Mouse (Mus musculus) heart, postnatal 0 days (tissue): ENCODE data around the gene Tmem179. TPM values are rescaled to one million over a fixed set of nuclear protein-coding genes. Genes with fewer than 3 reads are reported as not detected.

Experiments used
- ATAC-seq: fragments of 200-750 bp; cut with Nextera tagmentation; 2 replicates; pipeline ENCODE4 v1.8.0; 2017; ENCODE audit warnings: low read depth, moderate number of reproducible peaks, moderate library complexity; ENCODE audit not compliant: insufficient read depth
- DNase-seq: peaks from one replicate; pipeline ENCODE4 v3.0.0-alpha.2; 2016; ENCODE audit warnings: low spot score
- H3K27ac ChIP-seq: fragments of 300-500 bp; sonication (generic); 2 replicates; pipeline ENCODE4 v1.5.1; 2014; ENCODE audit warnings: low read depth, mild to moderate bottlenecking
- H3K27me3 ChIP-seq: fragments of 300-500 bp; sonication (generic); 2 replicates; pipeline ENCODE4 v1.6.1; 2014; ENCODE audit warnings: low read length, mixed read lengths; ENCODE audit not compliant: control insufficient read depth, insufficient read depth
- H3K36me3 ChIP-seq: fragments of 300-500 bp; sonication (generic); replicated peaks from 2 replicates; pipeline ENCODE4 v1.6.1; 2014; ENCODE audit warnings: low read length, mixed read lengths; ENCODE audit not compliant: control insufficient read depth, insufficient read depth
- H3K4me1 ChIP-seq: fragments of 300-500 bp; sonication (generic); 2 replicates; pipeline ENCODE4 v1.6.1; 2014; ENCODE audit warnings: antibody characterized with exemption; ENCODE audit not compliant: control insufficient read depth, insufficient read depth
- H3K4me2 ChIP-seq: fragments of 300-500 bp; sonication (generic); 2 replicates; pipeline ENCODE4 v1.6.1; 2014; ENCODE audit warnings: low read depth, mild to moderate bottlenecking, low read length, moderate library complexity
- H3K4me3 ChIP-seq: fragments of 300-500 bp; sonication (generic); 2 replicates; pipeline ENCODE4 v1.5.1; 2014; ENCODE audit warnings: low read depth, low read length
- H3K9ac ChIP-seq: fragments of 300-500 bp; sonication (generic); replicated peaks from 2 replicates; pipeline ENCODE4 v1.6.1; 2014; ENCODE audit warnings: low read depth, low read length, mixed read lengths
- H3K9me3 ChIP-seq: fragments of 300-500 bp; sonication (generic); replicated peaks from 2 replicates; pipeline ENCODE4 v1.6.1; 2016; ENCODE audit warnings: low read length; ENCODE audit not compliant: control insufficient read depth
- CTCF ChIP-seq: IDR thresholded peaks from 2 replicates; pipeline ENCODE4 v1.5.1; 2016; ENCODE audit warnings: antibody characterized with exemption, control low read depth, low read depth
- EP300 ChIP-seq: IDR thresholded peaks from 2 replicates; pipeline ENCODE4 v1.6.1; 2016; ENCODE audit warnings: antibody characterized with exemption, low read depth
- WGBS: fragments of 180-500 bp; shearing (Covaris S2); extraction: QIAGEN DNeasy Blood & Tissue Kit; methylation state at CpG from one replicate; pipeline ENCODE4 v1.1.7; 2014; 5-methylcytosine and 5-hydroxymethylcytosine counted together
- polyA plus RNA-seq: library from polyadenylated mRNA; unstranded; fragments of >200 nt; fragmentation: Nextera tagmentation; extraction: Ambion mirVana; gene quantifications from 2 replicates; pipeline ENCODE4 v1.2.1, GENCODE M21; 2015
- total RNA-seq: library from RNA; depleted of rRNA; stranded (reverse); fragments of >200 nt; gene quantifications from 2 replicates; pipeline ENCODE4 v1.2.3, GENCODE M21; 2014; ENCODE audit warnings: low replicate concordance; rRNA removed

The Tmem179 gene
- total and polyA plus RNA-seq, 2 experiments from 2014 or later = 0.27 TPM; not detected in 1

DNA sequence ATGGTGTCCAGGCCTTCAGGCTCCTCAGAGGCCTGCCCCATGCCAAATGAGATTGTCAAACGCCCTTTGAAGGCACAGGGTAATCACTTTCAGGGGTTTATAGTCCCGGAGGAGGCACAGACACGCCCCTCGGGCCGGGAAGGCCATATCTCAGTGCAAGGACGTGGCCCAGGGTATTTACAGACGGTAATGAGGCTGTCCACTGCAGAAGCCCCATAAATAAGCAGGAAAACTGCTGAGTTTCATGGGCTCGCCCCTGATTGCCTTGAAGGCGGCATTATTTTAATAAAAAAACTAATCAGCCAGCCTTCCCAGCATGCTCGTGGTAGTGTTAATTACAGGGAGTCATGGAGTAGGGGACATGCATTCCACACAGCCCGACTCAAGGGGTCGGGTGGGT is 54.1 kb downstream of the Tmem179 start:
- H3K27me3 ChIP-seq = no peaks in the 10 kb centered on the region
- H3K36me3 ChIP-seq = no peaks in the 10 kb centered on the region
- WGBS = 62% methylated on average over 12 of the region's 12 CpGs

DNA sequence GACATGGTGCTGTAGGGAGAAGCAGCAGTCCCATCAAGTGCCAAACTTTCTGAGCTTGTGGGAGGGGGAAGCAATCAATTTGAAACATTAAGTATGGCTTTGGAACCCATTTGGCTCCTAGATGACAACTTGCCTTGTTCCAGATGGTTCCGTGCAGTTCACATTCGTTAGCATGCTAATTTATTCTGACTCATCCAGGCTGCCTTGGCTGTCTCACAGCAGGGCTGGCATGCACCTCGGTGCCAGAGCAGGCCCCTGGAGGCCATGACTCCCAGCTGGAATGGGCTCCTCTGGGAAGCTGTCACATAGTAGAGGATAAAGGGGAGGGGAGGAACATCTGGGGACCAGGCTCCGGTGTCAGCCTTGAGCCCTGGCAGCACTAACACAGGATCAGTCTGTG is 58.7 kb downstream of the Tmem179 start:
- no peaks in the 10 kb centered on the region for H3K27me3 ChIP-seq
- TF ChIP-seq CTCF (no peak), EP300 (no peak)
- ATAC-seq (no peak), DNase-seq (no peak)
- H3K36me3 ChIP-seq = no peaks in the 10 kb centered on the region
- no peak overlapping the region for H3K27ac ChIP-seq
- 46% methylated on average over 4 of the region's 4 CpGs for WGBS
- no peak overlapping the region for H3K4me2 ChIP-seq
- no peaks in the 10 kb centered on the region for H3K4me1 ChIP-seq
- H3K9ac ChIP-seq = no peak overlapping the region
- no peaks in the 10 kb centered on the region for H3K9me3 ChIP-seq
- H3K4me3 ChIP-seq = no peak overlapping the region

More for the DNA sequence above, 54.1 kb downstream of the Tmem179 start:
- Histone ChIP-seq H3K4me1 (no peaks in the 10 kb centered on the region), H3K27ac (no peak overlapping the region), H3K4me2 (no peak overlapping the region), H3K9me3 (no peaks in the 10 kb centered on the region), H3K9ac (no peak overlapping the region), H3K4me3 (no peak overlapping the region)
- no peak for TF ChIP-seq EP300
- TF ChIP-seq CTCF = no peak
- ATAC-seq = no peak
- DNase-seq = no peak

DNA sequence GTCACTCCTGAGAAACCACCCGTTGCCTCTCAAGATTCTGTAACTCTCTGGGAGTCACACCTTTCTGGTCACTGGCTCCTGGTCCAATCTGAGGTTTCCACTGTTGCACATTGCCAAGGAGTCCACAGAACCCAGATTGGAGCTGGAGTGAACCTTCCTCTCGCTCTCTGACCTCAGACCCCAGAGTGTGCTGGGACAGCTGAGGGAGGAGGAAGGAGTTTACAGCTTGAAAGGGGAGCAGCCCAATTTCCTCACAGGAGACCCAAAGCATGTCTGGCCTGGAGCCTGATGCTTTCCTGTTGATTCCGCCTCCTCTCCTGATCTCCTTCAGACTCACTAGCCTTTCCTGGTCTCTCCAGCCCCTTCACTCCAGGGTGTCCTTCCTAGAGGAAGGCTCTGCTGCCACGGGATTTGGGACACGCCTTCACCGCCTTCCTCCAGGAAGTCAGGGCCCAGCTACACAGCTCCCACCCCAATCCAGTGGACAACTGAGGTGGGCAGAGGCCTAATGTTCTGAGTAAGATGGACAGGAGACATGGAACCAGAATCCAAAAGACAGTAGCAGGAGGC is 60.3 kb downstream of the Tmem179 start:
- Histone ChIP-seq H3K4me1 (no peaks in the 10 kb centered on the region), H3K27ac (peak overlapping the region; percentile 46), H3K9me3 (no peaks in the 10 kb centered on the region), H3K4me3 (no peak overlapping the region), H3K4me2 (no peak overlapping the region), H3K27me3 (no peaks in the 10 kb centered on the region), H3K36me3 (no peaks in the 10 kb centered on the region), H3K9ac (no peak overlapping the region)
- WGBS = 45% methylated on average over 6 of the region's 6 CpGs
- ATAC-seq (0 out of 2 replicates have a peak, but pooled peaks have one; percentile 41), DNase-seq (no peak)
- TF ChIP-seq EP300 (no peak), CTCF (no peak)

DNA sequence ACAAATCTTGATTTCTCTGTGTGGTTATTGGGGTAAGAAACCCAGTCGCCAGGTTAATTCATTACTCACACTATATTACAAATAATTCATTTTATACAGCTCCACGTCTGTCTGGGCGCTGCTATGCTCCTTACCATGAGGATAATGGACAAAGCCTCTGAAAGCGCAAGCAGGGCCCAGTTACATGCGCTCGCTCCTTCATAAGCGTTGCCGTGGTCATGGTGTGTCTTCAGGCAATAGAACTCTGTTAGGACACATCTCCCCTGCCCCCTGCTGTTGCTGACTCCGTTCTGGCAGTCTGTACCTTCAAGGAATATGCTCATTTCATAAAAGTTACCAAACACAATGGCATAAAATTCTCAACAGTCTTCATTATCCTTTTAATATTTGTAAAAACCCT is 64.7 kb downstream of the Tmem179 start:
- H3K27me3 ChIP-seq = no peaks in the 10 kb centered on the region

DNA sequence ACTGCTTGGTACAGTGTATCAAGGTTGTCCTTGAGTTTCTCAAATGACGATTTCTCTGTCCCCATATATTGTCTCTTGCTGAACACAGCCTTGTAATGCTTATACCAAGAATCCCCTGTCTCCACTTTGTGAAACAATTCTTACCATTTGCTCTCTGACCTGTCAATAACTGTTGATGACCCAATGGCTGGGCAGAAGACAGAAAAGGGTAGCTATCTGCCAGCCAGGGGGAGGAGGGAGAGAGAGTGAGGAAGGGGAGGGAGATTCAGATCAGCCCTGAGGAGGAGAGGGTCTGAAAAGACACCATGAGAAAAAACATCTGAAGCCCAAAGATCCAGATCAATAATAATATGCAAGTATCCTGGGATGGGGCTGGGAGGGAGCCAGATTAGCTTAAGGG is 65.2 kb downstream of the Tmem179 start:
- Histone ChIP-seq H3K9me3 (peaks cover 6% of the 10 kb centered on the region), H3K4me3 (no peak overlapping the region), H3K9ac (no peak overlapping the region), H3K27ac (no peak overlapping the region), H3K4me2 (no peak overlapping the region), H3K27me3 (no peaks in the 10 kb centered on the region), H3K36me3 (no peaks in the 10 kb centered on the region), H3K4me1 (no peaks in the 10 kb centered on the region)
- no peak for ATAC-seq
- 71% methylated on average over 1 of the region's 1 CpGs for WGBS
- no peak for DNase-seq
- TF ChIP-seq EP300 (no peak), CTCF (no peak)

More for the DNA sequence above, 64.7 kb downstream of the Tmem179 start:
- DNase-seq = no peak
- TF ChIP-seq CTCF (no peak), EP300 (no peak)
- WGBS = 86% methylated on average over 9 of the region's 9 CpGs
- peaks cover 1% of the 10 kb centered on the region for H3K9me3 ChIP-seq
- no peaks in the 10 kb centered on the region for H3K36me3 ChIP-seq
- no peak overlapping the region for H3K27ac ChIP-seq
- no peaks in the 10 kb centered on the region for H3K4me1 ChIP-seq
- no peak overlapping the region for H3K4me3 ChIP-seq
- no peak overlapping the region for H3K4me2 ChIP-seq
- ATAC-seq = no peak
- H3K9ac ChIP-seq = no peak overlapping the region

DNA sequence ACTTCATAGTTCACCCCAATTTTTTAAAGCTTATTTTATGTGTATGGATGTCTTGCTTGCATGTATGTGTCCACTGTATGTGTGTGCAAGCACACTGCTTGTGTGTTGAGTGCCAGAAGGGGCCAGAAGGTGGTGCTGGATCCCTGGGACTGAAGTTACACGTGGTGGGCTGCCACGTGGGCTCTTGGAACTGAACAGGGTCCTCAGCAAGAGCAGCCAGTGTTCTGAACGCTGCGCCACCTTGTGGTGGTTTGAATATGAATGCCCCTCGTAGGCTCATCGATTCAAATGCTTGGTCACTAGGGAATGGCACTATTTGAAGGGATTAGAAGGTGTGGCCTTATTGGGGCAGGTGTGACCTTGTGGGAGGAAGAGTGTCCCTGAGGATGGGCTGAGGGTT is 65.7 kb downstream of the Tmem179 start:
- H3K4me2 ChIP-seq = no peak overlapping the region
- no peaks in the 10 kb centered on the region for H3K36me3 ChIP-seq
- no peak overlapping the region for H3K4me3 ChIP-seq
- no peak overlapping the region for H3K9ac ChIP-seq
- peak overlapping the region; percentile 89; the same call in 1 of the 2 replicates for H3K27ac ChIP-seq
- H3K4me1 ChIP-seq = no peaks in the 10 kb centered on the region
- DNase-seq = no peak
- H3K27me3 ChIP-seq = no peaks in the 10 kb centered on the region
- ATAC-seq = no peak
- 36% methylated on average over 6 of the region's 6 CpGs for WGBS
- TF ChIP-seq EP300 (no peak), CTCF (peak; percentile 46)
- H3K9me3 ChIP-seq = peaks cover 7% of the 10 kb centered on the region

Other genes with a start within 250 kb of the Tmem179 start
- gene A530016L24Rik, start 27.3 kb downstream of the Tmem179 start, total RNA-seq = 9.9 and 14.1 TPM in 2 replicates
- gene A530016L24Rik, start 27.3 kb downstream of the Tmem179 start, polyA plus RNA-seq = 6.0 and 6.9 TPM in 2 replicates
- gene Inf2, start 72.0 kb upstream of the Tmem179 start, total RNA-seq = 15.1 and 17.1 TPM in 2 replicates
- gene Inf2, start 72.0 kb upstream of the Tmem179 start, polyA plus RNA-seq = 1.8 and 2.7 TPM in 2 replicates
- 86.8 and 106 TPM in 2 replicates for gene Adssl1, start 103.3 kb upstream of the Tmem179 start, total RNA-seq
- gene Adssl1, start 103.3 kb upstream of the Tmem179 start, polyA plus RNA-seq = 159 and 176 TPM in 2 replicates
- gene Siva1, start 127.9 kb upstream of the Tmem179 start, total RNA-seq = 92.0 and 107 TPM in 2 replicates
- 62.2 and 71.1 TPM in 2 replicates for gene Siva1, start 127.9 kb upstream of the Tmem179 start, polyA plus RNA-seq
- gene Akt1, start 158.1 kb upstream of the Tmem179 start, total RNA-seq = 206 and 234 TPM in 2 replicates
- gene Akt1, start 158.1 kb upstream of the Tmem179 start, polyA plus RNA-seq = 60.6 and 70.9 TPM in 2 replicates
- gene Zbtb42, start 162.1 kb upstream of the Tmem179 start, total RNA-seq = 3.2 and 18.3 TPM in 2 replicates
- gene Zbtb42, start 162.1 kb upstream of the Tmem179 start, polyA plus RNA-seq = 4.6 TPM in 2 replicates
- 10.1 and 17.6 TPM in 2 replicates for gene Cep170b, start 203.7 kb upstream of the Tmem179 start, total RNA-seq
- 1.8 and 2.4 TPM in 2 replicates for gene Cep170b, start 203.7 kb upstream of the Tmem179 start, polyA plus RNA-seq
- 6.8 and 7.2 TPM in 2 replicates for gene Pld4, start 243.9 kb upstream of the Tmem179 start, total RNA-seq
- gene Pld4, start 243.9 kb upstream of the Tmem179 start, polyA plus RNA-seq = 3.4 and 4.7 TPM in 2 replicates